11 mouse cellular contexts compared by ENCODE assay signal in genomic region chr17:5285877-5286440, GRCm38 (mm10).
DNase-seq lines count a peak whose midpoint lies in the region; ATAC-seq lines count a peak whose summit lies in the region.
"Had no signal": no experiment of that assay in that cellular context is flagged by ENCODE, and none has a peak within 500 bp of the region (broad histone marks: within the 10 kb centered on the region; RNA-seq: fewer than 3 reads in every experiment).

No protein-coding gene starts in this region.

- H3K27me3 ChIP-seq in hindbrain, embryonic 13.5 days: no peaks in the 10 kb centered on the region
- no peaks in the 10 kb centered on the region for H3K27me3 ChIP-seq in hindbrain, embryonic 11.5 days (ENCODE audit: control insufficient read depth, insufficient read depth, low read length)
- H3K27me3 ChIP-seq in forebrain, embryonic 16.5 days (replicated peaks; ENCODE audit: control insufficient read depth, insufficient read depth, low read length): no peaks in the 10 kb centered on the region
- H3K27me3 ChIP-seq in neural tube, embryonic 13.5 days: no peaks in the 10 kb centered on the region

- no peak for DNase-seq in hindbrain, embryonic 11.5 days (ENCODE audit: low spot score)
- DNase-seq in cerebellum, adult 9-11 months: peak; percentile 59
- no peak for DNase-seq in lung, postnatal 14 days
- no peak for DNase-seq in liver
- no peak for DNase-seq in testis, postnatal 14 days (ENCODE audit: low spot score)
- DNase-seq: thymus, adult 2 months had no signal

- 0 out of 2 replicates have a peak, but pooled peaks have one; percentile 33 for ATAC-seq in hindbrain, embryonic 13.5 days (ENCODE audit: low FRiP score)
- ATAC-seq in hindbrain, embryonic 11.5 days (ENCODE audit: low FRiP score): no peak
- ATAC-seq in forebrain, embryonic 16.5 days: peak; percentile 41
- peak; percentile 30; the same call in 1 of the 2 replicates for ATAC-seq in neural tube, embryonic 13.5 days (ENCODE audit: low read depth)

- H3K9ac ChIP-seq in hindbrain, embryonic 13.5 days: peak overlapping the region; percentile 36; the same call in 1 of the 2 replicates
- H3K9ac ChIP-seq in hindbrain, embryonic 11.5 days (ENCODE audit: low read depth, low read length): no peak overlapping the region
- peak overlapping the region; percentile 12 for H3K9ac ChIP-seq in forebrain, embryonic 16.5 days (replicated peaks; ENCODE audit: low read depth, low read length)
- peak overlapping the region; percentile 44 for H3K9ac ChIP-seq in neural tube, embryonic 13.5 days

- H3K4me2 ChIP-seq in hindbrain, embryonic 13.5 days: peak overlapping the region; percentile 2; the same call in 1 of the 2 replicates
- no peak overlapping the region for H3K4me2 ChIP-seq in hindbrain, embryonic 11.5 days (replicated peaks; ENCODE audit: low read depth, low read length)
- peak overlapping the region; percentile 41 for H3K4me2 ChIP-seq in forebrain, embryonic 16.5 days (ENCODE audit: low read length)
- peak overlapping the region; percentile 7; the same call in 1 of the 2 replicates for H3K4me2 ChIP-seq in neural tube, embryonic 13.5 days
- H3K4me2 ChIP-seq: heart, embryonic 11.5 days had no signal

- peaks cover 5% of the 10 kb centered on the region for H3K36me3 ChIP-seq in hindbrain, embryonic 13.5 days
- H3K36me3 ChIP-seq in hindbrain, embryonic 11.5 days (ENCODE audit: control insufficient read depth, insufficient read depth, low read length): no peaks in the 10 kb centered on the region
- no peaks in the 10 kb centered on the region; the same call in 1 of the 2 replicates for H3K36me3 ChIP-seq in forebrain, embryonic 16.5 days (ENCODE audit: control insufficient read depth, insufficient read depth)
- peaks cover 13% of the 10 kb centered on the region for H3K36me3 ChIP-seq in neural tube, embryonic 13.5 days

- peaks cover 64% of the 10 kb centered on the region for H3K4me1 ChIP-seq in hindbrain, embryonic 13.5 days (replicated peaks)
- peaks cover 4% of the 10 kb centered on the region; the same call in 1 of the 2 replicates for H3K4me1 ChIP-seq in hindbrain, embryonic 11.5 days (replicated peaks; ENCODE audit: control insufficient read depth, insufficient read depth, low read length)
- peaks cover 42% of the 10 kb centered on the region for H3K4me1 ChIP-seq in forebrain, embryonic 16.5 days (replicated peaks; ENCODE audit: control insufficient read depth, insufficient read depth, low read length)
- peaks cover 63% of the 10 kb centered on the region for H3K4me1 ChIP-seq in neural tube, embryonic 13.5 days (replicated peaks)

- H3K4me3 ChIP-seq in hindbrain, embryonic 13.5 days: no peak overlapping the region
- H3K4me3 ChIP-seq in hindbrain, embryonic 11.5 days (ENCODE audit: low read depth, low read length): no peak overlapping the region
- H3K4me3 ChIP-seq in forebrain, embryonic 16.5 days (replicated peaks; ENCODE audit: low read length): no peak overlapping the region
- H3K4me3 ChIP-seq in neural tube, embryonic 13.5 days: no peak overlapping the region

- 65% methylated on average over 13 of the region's 13 CpGs for WGBS in hindbrain, embryonic 13.5 days
- WGBS in hindbrain, embryonic 11.5 days: 85% methylated on average over 13 of the region's 13 CpGs
- WGBS in forebrain, embryonic 16.5 days: 42% methylated on average over 13 of the region's 13 CpGs
- 58% methylated on average over 13 of the region's 13 CpGs for WGBS in neural tube, embryonic 13.5 days

- H3K27ac ChIP-seq in hindbrain, embryonic 13.5 days: peak overlapping the region; percentile 67
- H3K27ac ChIP-seq in hindbrain, embryonic 11.5 days (ENCODE audit: low read depth, low read length): no peak overlapping the region
- H3K27ac ChIP-seq in forebrain, embryonic 16.5 days (ENCODE audit: low read length): peak overlapping the region; percentile 83
- peak overlapping the region; percentile 74 for H3K27ac ChIP-seq in neural tube, embryonic 13.5 days (replicated peaks)
- H3K27ac ChIP-seq: macrophage had no signal

- no peaks in the 10 kb centered on the region for H3K9me3 ChIP-seq in hindbrain, embryonic 13.5 days
- H3K9me3 ChIP-seq in hindbrain, embryonic 11.5 days (ENCODE audit: control insufficient read depth, low read length): no peaks in the 10 kb centered on the region
- no peaks in the 10 kb centered on the region for H3K9me3 ChIP-seq in forebrain, embryonic 16.5 days (ENCODE audit: control insufficient read depth, low read length)
- no peaks in the 10 kb centered on the region for H3K9me3 ChIP-seq in neural tube, embryonic 13.5 days
